Mouse (Mus musculus): ENCODE measurements around the gene Nup210l.
"Not testable (repeated sequence)": the region's sequence is repeated elsewhere in the genome, so short reads cannot be mapped to it uniquely, and the experiment has no call there.

The Nup210l gene

GRCm38 (mm10) chr3:90097928-90098327 is 6.0 kb upstream of the Nup210l start:
- no peak for DNase-seq

- DNase-seq, result no peak
Observed at GRCm38 (mm10) chr3:90101010-90101409, 2.9 kb upstream of the Nup210l start.

- DNase-seq, result no peak
Observed at GRCm38 (mm10) chr3:90101673-90102072, 2.3 kb upstream of the Nup210l start.

GRCm38 (mm10) chr3:90102239-90102638 is 1.7 kb upstream of the Nup210l start:
- no peak for DNase-seq

- DNase-seq, result no peak
Observed at GRCm38 (mm10) chr3:90103176-90103575, 756 bp upstream of the Nup210l start.

GRCm38 (mm10) chr3:90111706-90112105 is 7.8 kb downstream of the Nup210l start:
- no peak for DNase-seq

- peak; percentile 38 for DNase-seq
Observed at GRCm38 (mm10) chr3:90114342-90114741, 10.4 kb downstream of the Nup210l start.

- no peak for DNase-seq
Observed at GRCm38 (mm10) chr3:90115526-90115925, 11.6 kb downstream of the Nup210l start.

GRCm38 (mm10) chr3:90118132-90118790 is 14.3 kb downstream of the Nup210l start:
- DNase-seq, result no peak

GRCm38 (mm10) chr3:90122036-90122435 is 18.1 kb downstream of the Nup210l start:
- not testable (repeated sequence) for DNase-seq

- DNase-seq, result no peak
Observed at GRCm38 (mm10) chr3:90125710-90126109, 21.8 kb downstream of the Nup210l start.

- DNase-seq, result no peak
Observed at GRCm38 (mm10) chr3:90127881-90128280, 23.9 kb downstream of the Nup210l start.

- no peak for DNase-seq
Observed at GRCm38 (mm10) chr3:90132745-90133144, 28.8 kb downstream of the Nup210l start.

- no peak for DNase-seq
Observed at GRCm38 (mm10) chr3:90133331-90133730, 29.4 kb downstream of the Nup210l start.

GRCm38 (mm10) chr3:90134483-90134882 is 30.6 kb downstream of the Nup210l start:
- no peak for DNase-seq

GRCm38 (mm10) chr3:90134993-90135392 is 31.1 kb downstream of the Nup210l start:
- DNase-seq, result no peak

GRCm38 (mm10) chr3:90136660-90137059 is 32.7 kb downstream of the Nup210l start:
- DNase-seq, result peak; percentile 19

GRCm38 (mm10) chr3:90137606-90138005 is 33.7 kb downstream of the Nup210l start:
- no peak for DNase-seq

GRCm38 (mm10) chr3:90139962-90140361 is 36.0 kb downstream of the Nup210l start:
- no peak for DNase-seq

GRCm38 (mm10) chr3:90145461-90145860 is 41.5 kb downstream of the Nup210l start:
- no peak for DNase-seq

GRCm38 (mm10) chr3:90146651-90147050 is 42.7 kb downstream of the Nup210l start:
- no peak for DNase-seq

- DNase-seq, result no peak
Observed at GRCm38 (mm10) chr3:90151086-90151740, 47.3 kb downstream of the Nup210l start.

- no peak for DNase-seq
Observed at GRCm38 (mm10) chr3:90155996-90156395, 52.1 kb downstream of the Nup210l start.

GRCm38 (mm10) chr3:90159757-90160156 is 55.8 kb downstream of the Nup210l start:
- no peak for DNase-seq

- DNase-seq, result no peak
Observed at GRCm38 (mm10) chr3:90161541-90161940, 57.6 kb downstream of the Nup210l start.

All from thymus, postnatal 25 days (tissue).